24 mouse cellular contexts compared by ENCODE assay signal in the genomic region with DNA sequence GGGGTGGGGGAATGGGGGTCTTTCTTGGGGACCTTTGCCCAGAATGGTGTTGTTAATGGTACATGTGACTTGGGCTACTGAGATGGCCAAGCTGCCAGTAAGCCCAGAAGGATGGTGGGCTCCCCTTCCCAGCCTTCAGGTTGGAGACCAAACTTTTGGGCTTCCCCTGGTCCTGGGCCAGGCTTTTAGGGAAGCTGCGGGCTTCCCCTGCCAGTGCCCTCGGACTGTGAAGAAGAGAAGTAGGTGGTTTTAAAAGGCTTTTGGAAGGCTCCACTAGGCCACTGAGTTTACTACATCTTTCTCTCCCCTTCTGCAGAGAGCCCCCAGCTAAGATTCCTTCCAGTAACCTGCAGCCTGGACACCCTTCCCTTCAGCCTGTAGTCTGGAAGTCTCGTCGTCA. TPM values are rescaled to one million over a fixed set of nuclear protein-coding genes. Genes with fewer than 3 reads are reported as not detected.
DNase-seq lines count a peak whose midpoint lies in the region; ATAC-seq and TF ChIP-seq lines count a peak whose summit lies in the region.
"Had no signal": no experiment of that assay in that cellular context is flagged by ENCODE, and none has a peak within 500 bp of the region (broad histone marks: within the 10 kb centered on the region; RNA-seq: fewer than 3 reads in every experiment).

No protein-coding gene starts in this region.

- dilution Hi-C loops in CH12.LX (cut with MboI; ENCODE audit: extremely low pct_ligation_motif_present, extremely low pct_unique_long_range_greater_than_20kb, low sequenced_read_pairs): no loop called here

- H3K4me3 ChIP-seq in heart, embryonic 11.5 days (ENCODE audit: low read depth, low read length): peak overlapping the region; percentile 41; the same call in 1 of the 2 replicates
- peak overlapping the region; percentile 18 to 48 (median 26) for H3K4me3 ChIP-seq in CH12.LX (replicated peaks in 1 of 3; ENCODE audit: low read depth in 2 of 3, low read length in 2 of 3, poor library complexity in 1 of 3)
- peak overlapping the region; percentile 26 for H3K4me3 ChIP-seq in embryonic fibroblast, embryonic 13.5 days (ENCODE audit: insufficient read depth, low read length)
- peak overlapping the region; percentile 46 for H3K4me3 ChIP-seq in liver, postnatal 0 days (ENCODE audit: low read depth, low read length)
- H3K4me3 ChIP-seq in midbrain, embryonic 14.5 days (replicated peaks; ENCODE audit: low read depth, low read length): no peak overlapping the region
- H3K4me3 ChIP-seq: hindbrain, embryonic 12.5 days had no signal

- H3K27me3 ChIP-seq in heart, embryonic 11.5 days (ENCODE audit: control insufficient read depth, insufficient read depth, low read length): peaks cover 18% of the 10 kb centered on the region
- no peaks in the 10 kb centered on the region for H3K27me3 ChIP-seq in CH12.LX (replicated peaks)
- H3K27me3 ChIP-seq in liver, postnatal 0 days (ENCODE audit: insufficient read depth, low read length): no peaks in the 10 kb centered on the region
- no peaks in the 10 kb centered on the region for H3K27me3 ChIP-seq in midbrain, embryonic 14.5 days (ENCODE audit: control insufficient read depth, insufficient read depth, low read length)

- H3K4me2 ChIP-seq in heart, embryonic 11.5 days: peak overlapping the region; percentile 69
- H3K4me2 ChIP-seq in CH12.LX (ENCODE audit: insufficient read depth, low read depth, poor library complexity, severe bottlenecking): peak overlapping the region; percentile 48
- peak overlapping the region; percentile 55 for H3K4me2 ChIP-seq in liver, postnatal 0 days (ENCODE audit: low read depth, low read length)
- H3K4me2 ChIP-seq in midbrain, embryonic 14.5 days (ENCODE audit: low read length): no peak overlapping the region

- WGBS in heart, embryonic 11.5 days (ENCODE audit: insufficient replicate concordance): 83% methylated on average over 4 of the region's 4 CpGs
- WGBS in liver, postnatal 0 days (ENCODE audit: insufficient replicate concordance): 50% methylated on average over 4 of the region's 4 CpGs
- WGBS in midbrain, embryonic 14.5 days: 89% methylated on average over 4 of the region's 4 CpGs

- no peaks in the 10 kb centered on the region for H3K9me3 ChIP-seq in heart, embryonic 11.5 days (replicated peaks; ENCODE audit: control insufficient read depth, low read length)
- H3K9me3 ChIP-seq in CH12.LX (replicated peaks; ENCODE audit: low read length): no peaks in the 10 kb centered on the region
- no peaks in the 10 kb centered on the region for H3K9me3 ChIP-seq in liver, postnatal 0 days (ENCODE audit: low read length)
- no peaks in the 10 kb centered on the region for H3K9me3 ChIP-seq in midbrain, embryonic 14.5 days (ENCODE audit: control insufficient read depth, low read length)
- H3K9me3 ChIP-seq: embryonic facial prominence, embryonic 15.5 days; G1E; heart, embryonic 12.5 days; hindbrain, embryonic 12.5 days; megakaryocyte, embryonic 14.5 days had no signal

- no peaks in the 10 kb centered on the region for H3K36me3 ChIP-seq in heart, embryonic 11.5 days (ENCODE audit: control insufficient read depth, insufficient read depth, low read length)
- no peaks in the 10 kb centered on the region for H3K36me3 ChIP-seq in CH12.LX (replicated peaks in 1 of 2; ENCODE audit: control insufficient read depth in 1 of 2, insufficient read depth in 1 of 2, low read length in 1 of 2)
- no peaks in the 10 kb centered on the region for H3K36me3 ChIP-seq in liver, postnatal 0 days (replicated peaks; ENCODE audit: insufficient read depth, low read length)
- no peaks in the 10 kb centered on the region for H3K36me3 ChIP-seq in midbrain, embryonic 14.5 days (ENCODE audit: control insufficient read depth, insufficient read depth, low read length)
- H3K36me3 ChIP-seq: embryonic facial prominence, embryonic 15.5 days; G1E; heart, embryonic 12.5 days; hindbrain, embryonic 12.5 days had no signal

- H3K79me2 ChIP-seq in CH12.LX (replicated peaks; ENCODE audit: control insufficient read depth, extremely low read depth, insufficient read depth, poor library complexity, severe bottlenecking): no peaks in the 10 kb centered on the region

- no peak for ATAC-seq in heart, embryonic 11.5 days (replicated peaks; ENCODE audit: insufficient number of reproducible peaks, low FRiP score, low TSS enrichment)
- ATAC-seq in liver, postnatal 0 days: 0 out of 2 replicates have a peak, but pooled peaks have one; percentile 16
- no peak for ATAC-seq in midbrain, embryonic 14.5 days (ENCODE audit: low FRiP score, low TSS enrichment)
- ATAC-seq: forebrain, embryonic 16.5 days had no signal

- no peaks in the 10 kb centered on the region; the same call in 1 of the 2 replicates for H3K4me1 ChIP-seq in heart, embryonic 11.5 days (ENCODE audit: control insufficient read depth, insufficient read depth, low read length)
- peaks cover 16 to 28% of the 10 kb centered on the region in 2 experiments for H3K4me1 ChIP-seq in CH12.LX (ENCODE audit: control insufficient read depth in 1 of 2, insufficient read depth in 2 of 2)
- H3K4me1 ChIP-seq in embryonic fibroblast, embryonic 13.5 days (ENCODE audit: control insufficient read depth, insufficient read depth, low read length): no peaks in the 10 kb centered on the region
- H3K4me1 ChIP-seq in liver, postnatal 0 days (ENCODE audit: insufficient read depth): peaks cover 6% of the 10 kb centered on the region; the same call in 1 of the 2 replicates
- no peaks in the 10 kb centered on the region for H3K4me1 ChIP-seq in midbrain, embryonic 14.5 days (ENCODE audit: control insufficient read depth, insufficient read depth, low read length)

- no peak for TF ChIP-seq POLR2A in CH12.LX (IDR thresholded peaks at IDR 0.05; ENCODE audit: low read depth, low read length)
- TF ChIP-seq POLR2A in embryonic fibroblast, embryonic 13.5 days (IDR thresholded peaks at IDR 0.05; ENCODE audit: low read depth, low read length): no peak

- no peak for TF ChIP-seq RAD21 in CH12.LX (IDR thresholded peaks at IDR 0.05; ENCODE audit: low read depth, low read length)

- TF ChIP-seq CTCF in CH12.LX (conservative IDR thresholded peaks at IDR 0.05 in 1 of 2, IDR thresholded peaks at IDR 0.05 in 1 of 2; ENCODE audit: low read depth in 2 of 2, low read length in 2 of 2): no peak
- no peak for TF ChIP-seq CTCF in embryonic fibroblast, embryonic 13.5 days (IDR thresholded peaks at IDR 0.05; ENCODE audit: borderline replicate concordance, insufficient read depth, low read length)
- no peak for TF ChIP-seq CTCF in liver, postnatal 0 days (IDR thresholded peaks at IDR 0.05; ENCODE audit: low read depth)

- no peak for DNase-seq in heart, adult 8-10 months (ENCODE audit: low spot score)
- no peak for DNase-seq in CH12.LX (ENCODE audit: extremely low read depth)
- peak; percentile 12 for DNase-seq in liver, postnatal 0 days
- no peak for DNase-seq in midbrain, embryonic 14.5 days
- DNase-seq in urinary bladder, adult 18-20 months (ENCODE audit: low spot score in 2 of 2): no peak
- DNase-seq: adrenal gland, adult 8-10 months; cerebellum, adult 18-20 months; gastrocnemius, postnatal 10 days; kidney, postnatal 36 days; left cerebral cortex, postnatal 4 days; lung, adult 2 months; thymus, postnatal 14 days had no signal

- no peak for TF ChIP-seq EP300 in CH12.LX (IDR thresholded peaks at IDR 0.05; ENCODE audit: low read length)
- no peak for TF ChIP-seq EP300 in liver, postnatal 0 days (IDR thresholded peaks at IDR 0.05; ENCODE audit: low read depth)

- no peak overlapping the region for H3K27ac ChIP-seq in heart, embryonic 11.5 days (ENCODE audit: low read depth, low read length)
- H3K27ac ChIP-seq in CH12.LX (ENCODE audit: insufficient read depth, low read depth): no peak overlapping the region
- H3K27ac ChIP-seq in embryonic fibroblast, embryonic 13.5 days (ENCODE audit: insufficient read depth, low read length): no peak overlapping the region
- H3K27ac ChIP-seq in liver, postnatal 0 days (ENCODE audit: low read depth): no peak overlapping the region
- no peak overlapping the region for H3K27ac ChIP-seq in midbrain, embryonic 14.5 days (replicated peaks; ENCODE audit: low read depth, low read length)
- H3K27ac ChIP-seq: embryonic facial prominence, embryonic 15.5 days; hindbrain, embryonic 12.5 days had no signal

- H3K9ac ChIP-seq in heart, embryonic 11.5 days (ENCODE audit: low read depth, low read length): no peak overlapping the region
- peak overlapping the region; percentile 64 for H3K9ac ChIP-seq in CH12.LX (ENCODE audit: insufficient read depth, low read depth)
- peak overlapping the region; percentile 56 for H3K9ac ChIP-seq in liver, postnatal 0 days (replicated peaks)
- H3K9ac ChIP-seq in midbrain, embryonic 14.5 days (replicated peaks; ENCODE audit: low read length): no peak overlapping the region
- H3K9ac ChIP-seq: embryonic facial prominence, embryonic 15.5 days; hindbrain, embryonic 12.5 days had no signal

- in situ Hi-C loops in CH12.LX (cut with MboI; ENCODE audit: low pct_ligation_motif_present, low pct_unique_long_range_greater_than_20kb, low sequenced_read_pairs): no loop called here

RNA-seq across cellular contexts. Expression of a gene that starts 1.1 kb away (rescaled TPM):
- 0.79 and 1.0 TPM in 2 replicates for polyA plus RNA-seq in heart, embryonic 11.5 days (2014; fragmentation: Nextera tagmentation; extraction: Ambion mirVana)
- total RNA-seq in heart, adult 8-10 months (2022): not detected
- total RNA-seq in CH12.LX (2012; rRNA removed) (1.8 and 4.5 TPM in 2 replicates), CH12.LX (2014; rRNA removed) (0.18 and 0.23 TPM in 2 replicates)
- polyA plus RNA-seq in CH12.LX (2012; ENCODE audit: insufficient read length, low read depth): 0.66 and 0.82 TPM in 2 replicates
- polyA plus RNA-seq in embryonic fibroblast, embryonic 13.5 days (2011; ENCODE audit: insufficient read length, low read depth, missing spikeins): 7.7 and 8.4 TPM in 2 replicates
- 1.4 and 3.7 TPM in 2 replicates for polyA plus RNA-seq in liver, postnatal 0 days (2015; fragmentation: Nextera tagmentation; extraction: Ambion mirVana)
- polyA plus RNA-seq in midbrain, embryonic 14.5 days (2014; fragmentation: Nextera tagmentation; extraction: Ambion mirVana): not detected in 2 replicates
- total RNA-seq: adrenal gland, adult 8-10 months; G1E; gastrocnemius, postnatal 10 days; layer of hippocampus, postnatal 14 days; left cerebral cortex, postnatal 4 days; monocyte, adult 5-6 weeks had no signal
- polyA plus RNA-seq: forebrain, embryonic 16.5 days; hindbrain, embryonic 12.5 days; neural tube, embryonic 14.5 days had no signal

RNA-seq across cellular contexts. Expression of a gene that starts 8.5 kb away (rescaled TPM):
- polyA plus RNA-seq in heart, embryonic 11.5 days (2014; fragmentation: Nextera tagmentation; extraction: Ambion mirVana): 45.7 and 50.8 TPM in 2 replicates
- 10 to 100 TPM; 56.5 to 74.5 (median 69.5) TPM for total RNA-seq in heart, adult 8-10 months (2022)
- total RNA-seq in CH12.LX (2012; rRNA removed) (64.6 and 79.1 TPM in 2 replicates), CH12.LX (2014; rRNA removed) (22.6 and 34.6 TPM in 2 replicates)
- 65.3 and 69.3 TPM in 2 replicates for polyA plus RNA-seq in CH12.LX (2012; ENCODE audit: insufficient read length, low read depth)
- polyA plus RNA-seq in embryonic fibroblast, embryonic 13.5 days (2011; ENCODE audit: insufficient read length, low read depth, missing spikeins): 75.9 and 95.7 TPM in 2 replicates
- 16.5 and 17.0 TPM in 2 replicates for polyA plus RNA-seq in liver, postnatal 0 days (2015; fragmentation: Nextera tagmentation; extraction: Ambion mirVana)
- polyA plus RNA-seq in midbrain, embryonic 14.5 days (2014; fragmentation: Nextera tagmentation; extraction: Ambion mirVana): 103 and 109 TPM in 2 replicates

RNA-seq across cellular contexts. Expression of a gene that starts 10.5 kb away (rescaled TPM):
- polyA plus RNA-seq in heart, embryonic 11.5 days (2014; fragmentation: Nextera tagmentation; extraction: Ambion mirVana): not detected in 2 replicates
- not detected for total RNA-seq in heart, adult 8-10 months (2022)
- not detected in 2 replicates for total RNA-seq in CH12.LX (2012; rRNA removed)
- total RNA-seq in CH12.LX (2014; rRNA removed): not detected in 2 replicates
- polyA plus RNA-seq in CH12.LX (2012; ENCODE audit: insufficient read length, low read depth): not detected in 2 replicates
- not detected in 2 replicates for polyA plus RNA-seq in embryonic fibroblast, embryonic 13.5 days (2011; ENCODE audit: insufficient read length, low read depth, missing spikeins)
- polyA plus RNA-seq in liver, postnatal 0 days (2015; fragmentation: Nextera tagmentation; extraction: Ambion mirVana): 22.9 and 27.0 TPM in 2 replicates
- polyA plus RNA-seq in midbrain, embryonic 14.5 days (2014; fragmentation: Nextera tagmentation; extraction: Ambion mirVana): not detected in 2 replicates
- total RNA-seq: gastrocnemius, postnatal 10 days; layer of hippocampus, postnatal 14 days; left cerebral cortex, postnatal 4 days; monocyte, adult 5-6 weeks had no signal
- polyA plus RNA-seq: embryonic facial prominence, embryonic 15.5 days; forebrain, embryonic 16.5 days; G1E; heart, embryonic 12.5 days; hindbrain, embryonic 12.5 days; intestine, embryonic 14.5 days; neural tube, embryonic 14.5 days had no signal

RNA-seq across cellular contexts. Expression of a gene that starts 31.8 kb away (rescaled TPM):
- polyA plus RNA-seq in heart, embryonic 11.5 days (2014; fragmentation: Nextera tagmentation; extraction: Ambion mirVana): 29.7 and 37.3 TPM in 2 replicates
- 10 to 100 TPM; 23.6 to 29.1 (median 26.7) TPM for total RNA-seq in heart, adult 8-10 months (2022)
- total RNA-seq in CH12.LX (2012; rRNA removed): 18.5 and 18.8 TPM in 2 replicates
- total RNA-seq in CH12.LX (2014; rRNA removed): 9.1 and 9.9 TPM in 2 replicates
- polyA plus RNA-seq in CH12.LX (2012; ENCODE audit: insufficient read length, low read depth): 28.2 and 36.2 TPM in 2 replicates
- polyA plus RNA-seq in embryonic fibroblast, embryonic 13.5 days (2011; ENCODE audit: insufficient read length, low read depth, missing spikeins): 82.5 and 83.0 TPM in 2 replicates
- polyA plus RNA-seq in liver, postnatal 0 days (2015; fragmentation: Nextera tagmentation; extraction: Ambion mirVana): 22.1 and 24.0 TPM in 2 replicates
- 18.3 and 23.9 TPM in 2 replicates for polyA plus RNA-seq in midbrain, embryonic 14.5 days (2014; fragmentation: Nextera tagmentation; extraction: Ambion mirVana)

RNA-seq across cellular contexts. Expression of a gene that starts 31.9 kb away (rescaled TPM):
- polyA plus RNA-seq in heart, embryonic 11.5 days (2014; fragmentation: Nextera tagmentation; extraction: Ambion mirVana): 107 and 109 TPM in 2 replicates
- total RNA-seq in heart, adult 8-10 months (2022): 10 to 100 TPM; 52.8 to 67.4 (median 57.4) TPM
- total RNA-seq in CH12.LX (2012; rRNA removed) (134 and 151 TPM in 2 replicates), CH12.LX (2014; rRNA removed) (106 and 108 TPM in 2 replicates)
- 95.4 and 122 TPM in 2 replicates for polyA plus RNA-seq in CH12.LX (2012; ENCODE audit: insufficient read length, low read depth)
- polyA plus RNA-seq in embryonic fibroblast, embryonic 13.5 days (2011; ENCODE audit: insufficient read length, low read depth, missing spikeins): 58.9 and 94.2 TPM in 2 replicates
- 59.4 and 59.8 TPM in 2 replicates for polyA plus RNA-seq in liver, postnatal 0 days (2015; fragmentation: Nextera tagmentation; extraction: Ambion mirVana)
- polyA plus RNA-seq in midbrain, embryonic 14.5 days (2014; fragmentation: Nextera tagmentation; extraction: Ambion mirVana): 106 and 111 TPM in 2 replicates

Comparison
In these comparisons a context has a peak if more than half of its experiments do, and no peak if none do; other contexts are left out.
1. H3K9ac ChIP-seq: peak in CH12.LX (single experiment) and liver, postnatal 0 days (single experiment); none in heart, embryonic 11.5 days (single experiment) and midbrain, embryonic 14.5 days (single experiment).
2. RNA of a gene that starts 10.5 kb away (polyA plus RNA-seq): 22.9 to 27.0 TPM in liver, postnatal 0 days; not detected in heart, embryonic 11.5 days, not detected in CH12.LX, not detected in embryonic fibroblast, embryonic 13.5 days and not detected in midbrain, embryonic 14.5 days; every median in the first group is over 10 times any median in the second.